Mouse (Mus musculus) heart, embryonic 16.5 days (tissue): ENCODE data around the gene Col1a2. TPM values are rescaled to one million over a fixed set of nuclear protein-coding genes. Genes with fewer than 3 reads are reported as not detected.

Experiments
- ATAC-seq: fragments of 200-750 bp; cut with Nextera tagmentation; replicated peaks from 2 replicates; pipeline ENCODE4 v1.8.0; 2017; ENCODE audit warnings: moderate number of reproducible peaks; ENCODE audit not compliant: insufficient read depth, low FRiP score; ENCODE audit errors: extremely low read depth
- H3K27ac ChIP-seq: fragments of 300-500 bp; sonication (generic); 2 replicates; pipeline ENCODE4 v1.5.1; 2014; ENCODE audit warnings: mild to moderate bottlenecking, low read length, control low read depth, moderate library complexity
- H3K27me3 ChIP-seq: fragments of 300-500 bp; sonication (generic); 2 replicates; pipeline ENCODE4 v1.6.1; 2014; ENCODE audit warnings: low read length, mixed read lengths; ENCODE audit not compliant: control insufficient read depth, insufficient read depth
- H3K36me3 ChIP-seq: fragments of 300-500 bp; sonication (generic); 2 replicates; pipeline ENCODE4 v1.6.1; 2014; ENCODE audit not compliant: control insufficient read depth, insufficient read depth
- H3K4me1 ChIP-seq: fragments of 300-500 bp; sonication (generic); 2 replicates; pipeline ENCODE4 v1.6.1; 2014; ENCODE audit warnings: low read length, mixed read lengths; ENCODE audit not compliant: control insufficient read depth, insufficient read depth
- H3K4me2 ChIP-seq: fragments of 300-500 bp; sonication (generic); 2 replicates; pipeline ENCODE4 v1.6.1; 2014; ENCODE audit warnings: low read depth, mild to moderate bottlenecking, control low read depth, low read length
- H3K4me3 ChIP-seq: fragments of 300-500 bp; sonication (generic); 2 replicates; pipeline ENCODE4 v1.5.1; 2014; ENCODE audit warnings: mild to moderate bottlenecking, control low read depth, low read length
- H3K9ac ChIP-seq: fragments of 300-500 bp; sonication (generic); 2 replicates; pipeline ENCODE4 v1.6.1; 2014; ENCODE audit warnings: low read length, control low read depth
- H3K9me3 ChIP-seq: fragments of 300-500 bp; sonication (generic); replicated peaks from 2 replicates; pipeline ENCODE4 v1.6.1; 2016; ENCODE audit warnings: low read length; ENCODE audit not compliant: control insufficient read depth
- WGBS: fragments of 180-500 bp; shearing (Covaris S2); extraction: QIAGEN DNeasy Blood & Tissue Kit; methylation state at CpG from one replicate; pipeline ENCODE4 v1.1.7; 2014; 5-methylcytosine and 5-hydroxymethylcytosine counted together
- polyA plus RNA-seq: library from polyadenylated mRNA; unstranded; fragments of >200 nt; fragmentation: Nextera tagmentation; extraction: Ambion mirVana; gene quantifications from 2 replicates; pipeline ENCODE4 v1.2.1, GENCODE M21; 2015

Gene Col1a2
- polyA plus RNA-seq, 1 experiment from 2014 or later: 382 TPM

DNA sequence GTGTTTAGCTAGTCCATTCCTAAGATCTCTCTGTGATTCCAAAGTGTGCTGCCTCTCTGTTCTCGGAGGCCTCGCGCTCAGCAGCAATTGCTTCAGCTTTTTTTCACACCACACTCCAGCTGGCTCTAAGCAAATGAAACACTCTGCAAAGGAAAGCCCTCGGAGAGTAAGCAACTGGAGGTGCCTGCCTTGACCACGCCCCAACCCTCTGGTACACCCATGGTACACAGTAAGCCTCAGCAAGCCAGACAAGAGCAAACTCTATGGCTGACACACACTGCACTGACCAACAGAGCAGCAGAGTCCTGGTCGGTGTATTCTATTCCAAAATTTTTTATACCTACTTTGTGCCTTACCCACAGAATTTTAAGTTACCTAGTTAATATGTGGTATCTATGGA, 78.9 kb downstream of the Col1a2 start:
- H3K9ac ChIP-seq: no peak overlapping the region
- H3K36me3 ChIP-seq: no peaks in the 10 kb centered on the region
- no peak for ATAC-seq
- no peaks in the 10 kb centered on the region for H3K27me3 ChIP-seq
- WGBS: 55% methylated on average over 6 of the region's 6 CpGs
- H3K4me2 ChIP-seq: no peak overlapping the region
- no peaks in the 10 kb centered on the region for H3K9me3 ChIP-seq
- no peak overlapping the region for H3K4me3 ChIP-seq
- no peaks in the 10 kb centered on the region for H3K4me1 ChIP-seq
- H3K27ac ChIP-seq: no peak overlapping the region

GRCm38 (mm10) chr6:4587946-4588345, 83.3 kb downstream of the Col1a2 start:
- Histone ChIP-seq H3K4me3 (no peak overlapping the region), H3K36me3 (no peaks in the 10 kb centered on the region), H3K9me3 (no peaks in the 10 kb centered on the region), H3K9ac (no peak overlapping the region), H3K4me2 (no peak overlapping the region), H3K27ac (no peak overlapping the region), H3K4me1 (no peaks in the 10 kb centered on the region), H3K27me3 (no peaks in the 10 kb centered on the region)
- 77% methylated on average over 4 of the region's 4 CpGs for WGBS
- ATAC-seq: no peak

DNA sequence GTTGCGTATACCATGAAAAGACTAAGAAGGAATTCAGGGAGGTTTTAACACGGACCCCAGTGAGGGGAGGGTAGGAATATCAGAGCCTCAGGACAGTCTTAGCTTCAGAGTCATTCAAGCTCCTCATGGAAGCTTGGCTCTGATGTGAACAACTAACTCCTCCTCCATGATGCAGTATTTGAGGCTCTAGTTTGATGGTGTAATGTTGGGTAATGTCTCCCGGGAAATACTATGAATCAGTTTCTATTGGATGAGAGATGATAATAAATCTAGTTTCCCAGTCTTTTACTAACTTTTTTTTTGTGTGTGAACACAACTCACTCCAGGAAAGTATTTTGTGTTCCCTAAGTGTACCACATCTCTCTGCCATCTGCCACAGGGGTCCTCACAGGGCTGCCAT, 84.1 kb downstream of the Col1a2 start:
- H3K9me3 ChIP-seq: no peaks in the 10 kb centered on the region
- WGBS: 88% methylated on average over 3 of the region's 3 CpGs
- no peaks in the 10 kb centered on the region for H3K27me3 ChIP-seq
- no peak overlapping the region for H3K9ac ChIP-seq
- H3K4me3 ChIP-seq: no peak overlapping the region
- no peaks in the 10 kb centered on the region for H3K36me3 ChIP-seq
- H3K4me2 ChIP-seq: no peak overlapping the region
- no peak overlapping the region for H3K27ac ChIP-seq
- H3K4me1 ChIP-seq: no peaks in the 10 kb centered on the region
- no peak for ATAC-seq

DNA sequence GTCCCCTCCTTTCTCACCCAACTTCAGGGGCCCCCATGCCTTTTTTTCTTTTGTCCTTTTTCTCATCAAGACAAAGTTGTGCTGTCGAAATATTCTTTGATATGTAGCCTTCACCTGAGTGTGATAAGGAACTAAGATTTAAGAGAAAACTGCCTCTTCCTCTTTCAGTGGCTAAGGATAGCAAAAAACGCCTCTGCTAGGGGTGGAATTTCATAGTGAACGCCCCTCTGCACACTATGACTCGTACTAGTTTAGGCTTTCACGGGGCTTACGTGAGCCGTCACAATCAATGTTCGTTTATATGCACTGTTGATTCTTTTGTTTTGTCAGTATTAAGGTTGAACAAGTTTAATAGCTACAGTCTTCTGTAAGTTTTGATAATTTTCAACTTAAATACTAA, 85.5 kb downstream of the Col1a2 start:
- Histone ChIP-seq H3K9ac (no peak overlapping the region), H3K4me3 (no peak overlapping the region), H3K4me1 (no peaks in the 10 kb centered on the region), H3K27me3 (no peaks in the 10 kb centered on the region), H3K36me3 (no peaks in the 10 kb centered on the region), H3K27ac (no peak overlapping the region), H3K4me2 (no peak overlapping the region), H3K9me3 (no peaks in the 10 kb centered on the region)
- 77% methylated on average over 8 of the region's 8 CpGs for WGBS
- ATAC-seq: no peak

Other genes with a start within 250 kb of the Col1a2 start
- gene Casd1, start 96.0 kb downstream of the Col1a2 start, polyA plus RNA-seq: 23.6 and 25.5 TPM in 2 replicates
- gene Sgce, start 242.4 kb downstream of the Col1a2 start, polyA plus RNA-seq: 51.9 and 54.0 TPM in 2 replicates
- 1.1 and 1.2 TPM in 2 replicates for gene Peg10, start 242.5 kb downstream of the Col1a2 start, polyA plus RNA-seq